Mouse (Mus musculus) spleen, postnatal 4 days (tissue): ENCODE results near the gene Adamtsl5.
A peak's percentile ranks its signal among the peaks of the same experiment; 100 is the strongest.

ENCODE experiments used
- DNase-seq, 2 experiments: peaks; one replicate each; pipeline ENCODE4 v3.0.0; 2022; ENCODE audit warnings: low spot score in 2 of 2

The Adamtsl5 gene

DNA sequence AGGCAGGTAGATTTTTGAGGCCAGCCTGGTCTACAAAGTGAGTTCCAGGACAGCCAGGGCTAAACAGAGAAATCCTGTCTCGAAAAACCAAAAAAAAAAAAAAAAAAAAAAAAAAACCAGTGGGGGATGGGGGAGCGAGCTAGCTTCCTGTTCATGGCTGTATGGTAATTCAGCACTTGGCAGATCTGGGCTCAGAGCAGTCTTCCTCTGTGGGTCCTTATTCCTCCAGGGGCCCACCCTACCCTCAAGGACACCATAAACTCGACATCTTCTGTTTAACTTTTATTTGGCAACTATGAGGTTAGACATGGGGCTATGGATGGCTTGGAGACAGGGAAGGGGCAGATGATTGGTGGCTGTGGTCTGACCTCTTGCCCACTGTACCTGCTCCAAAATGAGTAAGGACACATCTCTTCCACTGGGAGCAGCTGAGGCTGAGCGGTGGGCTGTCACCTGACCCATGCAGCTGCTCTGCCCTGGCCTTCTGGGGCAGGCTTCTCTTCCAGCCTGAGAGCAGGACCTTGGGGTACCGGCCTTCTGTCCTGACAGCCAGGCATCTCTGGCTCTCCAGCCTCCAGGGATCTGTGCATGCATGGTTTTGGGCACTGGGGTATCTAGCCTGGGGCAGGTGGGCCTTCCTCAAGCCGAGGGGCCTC is 27.1 kb downstream of the Adamtsl5 start:
- no peak for DNase-seq

DNA sequence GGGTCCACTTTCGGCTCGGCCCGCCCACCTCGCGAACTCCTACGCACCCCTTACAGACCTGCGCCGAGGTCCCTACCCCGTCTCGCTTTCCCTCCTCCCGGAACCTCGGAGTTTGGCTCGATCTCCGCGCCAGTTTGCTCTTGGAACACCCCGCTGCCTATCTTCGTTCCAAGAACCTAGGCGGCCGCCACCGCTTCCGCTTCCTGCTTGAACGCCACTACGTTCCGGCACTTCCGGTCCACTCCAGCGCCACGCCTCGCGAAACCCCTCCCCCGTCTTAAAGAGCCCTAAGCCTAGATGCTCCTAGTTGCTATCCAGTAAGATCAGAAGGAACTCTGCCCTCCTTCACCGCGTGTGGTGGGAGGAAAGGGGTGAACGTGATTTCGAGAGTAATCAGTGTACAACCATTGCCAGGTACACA is 27.9 kb downstream of the Adamtsl5 start, which contains the start of gene 2310011J03Rik:
TSS of gene 2310011J03Rik (minus strand) at position 198 of the 421 bp plus-strand sequence.
- peak; percentile 89 to 94 for DNase-seq

DNA sequence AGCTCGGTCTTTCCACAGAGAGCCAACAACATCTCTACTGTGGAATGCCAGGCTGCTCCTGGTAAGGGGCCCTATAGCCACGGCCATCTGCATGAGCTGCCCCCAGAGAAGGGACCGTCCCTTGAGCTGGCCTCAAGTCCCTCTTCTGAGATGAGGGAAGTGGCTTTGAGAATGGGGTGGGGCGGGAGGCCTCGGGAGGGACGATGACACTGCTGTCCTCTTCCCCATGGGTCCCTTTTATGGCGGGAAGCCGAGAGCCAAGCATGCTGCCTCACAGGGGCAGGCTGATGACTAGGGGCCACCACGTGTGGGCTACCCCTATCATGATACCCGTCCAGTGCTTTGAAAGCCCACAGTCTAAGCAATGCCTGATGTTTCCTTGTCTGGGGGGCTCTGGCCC is 31.2 kb downstream of the Adamtsl5 start:
- DNase-seq = peak in 1 of 2 experiments; percentile 26

DNA sequence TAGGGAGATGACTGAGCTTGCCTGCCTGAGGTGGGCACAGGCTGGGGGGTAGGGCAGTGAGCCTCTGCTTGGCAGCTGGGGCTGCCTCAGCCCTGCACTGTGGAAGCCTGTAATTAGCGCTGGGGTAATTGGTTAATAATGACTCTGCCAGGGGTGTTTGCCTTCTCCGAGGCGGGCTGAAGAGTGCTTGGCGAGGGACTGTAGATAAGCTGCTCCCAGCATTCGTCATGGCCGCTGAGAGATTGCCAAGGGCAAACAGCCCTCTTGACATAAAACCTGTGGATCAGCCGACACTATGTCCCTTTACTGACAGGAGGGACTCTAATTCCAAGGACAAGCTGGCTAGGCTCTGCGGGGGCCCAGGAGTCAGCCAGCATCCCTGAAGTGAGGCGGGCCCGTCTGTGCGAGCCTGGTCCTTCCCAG is 31.8 kb downstream of the Adamtsl5 start:
- no peak for DNase-seq

DNA sequence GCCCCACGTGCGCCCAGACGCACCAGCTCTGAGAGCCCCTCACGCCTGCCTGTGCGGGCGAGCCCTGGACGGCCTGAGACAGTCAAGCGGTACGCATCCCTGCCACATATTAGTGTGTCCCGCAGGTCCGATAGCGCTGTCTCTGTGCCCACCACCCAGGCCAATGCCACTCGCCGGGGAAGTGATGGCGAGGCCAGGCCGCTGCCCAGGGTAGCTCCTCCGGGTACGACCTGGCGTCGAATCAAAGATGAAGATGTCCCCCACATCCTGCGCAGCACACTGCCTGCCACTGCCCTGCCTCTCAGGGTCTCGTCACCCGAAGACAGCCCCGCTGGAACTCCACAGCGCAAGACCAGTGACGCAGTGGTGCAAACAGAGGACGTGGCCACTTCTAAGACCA is 32.9 kb downstream of the Adamtsl5 start:
- DNase-seq = no peak

DNA sequence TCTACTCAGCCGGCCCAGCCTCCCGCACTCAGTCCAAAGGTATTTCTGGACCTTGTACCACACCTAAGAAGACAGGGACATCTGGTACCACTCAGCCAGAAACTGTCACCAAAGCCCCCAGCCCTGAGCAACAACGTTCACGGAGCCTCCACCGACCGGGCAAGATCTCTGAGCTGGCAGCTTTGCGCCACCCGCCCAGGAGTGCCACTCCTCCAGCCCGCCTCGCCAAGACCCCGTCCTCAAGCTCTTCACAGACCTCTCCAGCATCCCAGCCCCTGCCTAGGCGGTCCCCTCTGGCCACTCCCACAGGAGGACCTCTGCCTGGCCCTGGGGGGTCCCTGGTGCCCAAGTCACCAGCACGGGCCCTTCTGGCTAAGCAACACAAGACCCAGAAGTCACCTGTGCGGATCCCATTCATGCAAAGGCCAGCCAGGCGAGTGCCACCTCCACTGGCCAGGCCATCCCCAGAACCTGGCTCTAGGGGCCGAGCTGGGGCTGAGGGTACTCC is 33.7 kb downstream of the Adamtsl5 start:
- no peak for DNase-seq

DNA sequence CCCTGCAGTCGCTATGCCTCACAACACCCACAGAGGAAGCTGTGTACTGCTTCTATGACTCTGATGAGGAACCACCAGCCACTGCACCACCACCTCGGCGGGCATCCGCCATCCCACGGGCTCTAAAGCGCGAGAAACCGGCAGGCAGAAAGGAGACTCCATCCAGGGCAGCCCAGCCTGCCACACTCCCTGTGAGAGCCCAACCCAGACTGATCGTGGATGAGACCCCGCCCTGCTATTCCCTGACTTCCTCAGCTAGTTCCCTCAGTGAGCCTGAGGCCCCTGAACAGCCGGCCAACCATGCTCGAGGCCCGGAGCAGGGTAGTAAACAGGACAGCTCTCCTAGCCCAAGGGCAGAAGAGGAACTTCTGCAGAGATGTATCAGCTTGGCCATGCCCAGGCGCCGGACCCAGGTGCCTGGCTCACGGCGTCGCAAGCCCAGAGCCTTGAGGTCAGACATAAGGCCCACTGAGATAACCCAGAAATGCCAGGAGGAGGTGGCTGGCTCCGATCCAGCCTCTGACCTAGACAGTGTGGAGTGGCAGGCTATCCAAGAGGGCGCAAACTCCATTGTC is 34.5 kb downstream of the Adamtsl5 start:
- DNase-seq = peak in 1 of 2 experiments; percentile 35

DNA sequence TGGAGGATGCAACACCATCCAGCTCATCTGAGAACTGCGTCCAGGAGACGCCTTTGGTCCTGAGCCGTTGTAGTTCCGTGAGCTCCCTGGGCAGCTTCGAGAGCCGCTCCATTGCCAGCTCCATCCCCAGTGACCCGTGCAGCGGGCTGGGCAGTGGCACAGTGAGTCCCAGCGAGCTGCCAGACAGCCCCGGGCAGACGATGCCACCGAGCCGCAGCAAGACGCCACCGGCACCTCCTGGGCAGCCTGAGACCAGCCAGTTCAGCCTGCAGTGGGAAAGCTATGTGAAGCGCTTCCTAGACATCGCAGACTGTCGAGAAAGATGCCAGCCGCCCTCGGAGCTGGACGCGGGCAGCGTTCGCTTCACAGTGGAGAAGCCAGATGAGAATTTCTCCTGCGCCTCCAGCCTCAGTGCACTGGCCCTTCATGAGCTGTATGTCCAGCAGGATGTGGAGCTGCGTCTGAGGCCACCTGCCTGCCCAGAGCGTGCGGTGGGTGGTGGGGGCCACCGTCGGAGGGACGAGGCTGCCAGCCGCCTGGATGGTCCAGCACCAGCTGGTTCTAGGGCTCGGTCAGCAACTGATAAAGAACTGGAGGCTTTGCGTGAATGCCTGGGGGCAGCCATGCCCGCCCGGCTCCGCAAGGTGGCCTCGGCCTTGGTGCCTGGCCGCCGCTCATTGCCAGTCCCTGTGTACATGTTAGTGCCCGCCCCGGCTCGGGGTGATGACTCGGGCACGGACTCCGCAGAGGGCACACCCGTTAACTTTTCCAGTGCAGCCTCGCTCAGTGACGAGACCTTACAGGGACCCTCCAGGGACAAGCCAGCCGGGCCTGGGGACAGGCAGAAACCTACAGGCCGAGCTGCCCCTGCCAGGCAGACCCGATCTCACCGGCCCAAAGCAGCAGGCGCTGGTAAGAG is 35.4 kb downstream of the Adamtsl5 start:
- DNase-seq = peak in 1 of 2 experiments; percentile 23

DNA sequence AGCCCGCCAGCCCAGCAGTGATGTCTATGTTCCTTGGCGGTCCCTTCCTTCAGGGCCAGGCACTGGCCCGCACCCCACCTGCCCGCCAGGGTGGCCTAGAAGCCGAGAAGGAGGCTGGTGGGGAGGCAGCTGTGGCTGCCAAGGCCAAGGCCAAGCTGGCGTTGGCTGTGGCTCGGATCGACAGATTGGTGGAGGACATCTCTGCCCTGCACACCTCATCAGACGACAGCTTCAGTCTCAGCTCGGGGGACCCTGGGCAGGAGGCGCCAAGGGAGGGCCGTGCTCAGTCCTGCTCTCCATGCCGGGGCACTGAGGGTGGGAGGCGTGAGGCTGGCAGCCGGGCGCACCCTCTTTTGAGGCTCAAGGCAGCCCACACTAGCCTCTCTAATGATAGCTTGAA is 36.7 kb downstream of the Adamtsl5 start:
- no peak for DNase-seq

DNA sequence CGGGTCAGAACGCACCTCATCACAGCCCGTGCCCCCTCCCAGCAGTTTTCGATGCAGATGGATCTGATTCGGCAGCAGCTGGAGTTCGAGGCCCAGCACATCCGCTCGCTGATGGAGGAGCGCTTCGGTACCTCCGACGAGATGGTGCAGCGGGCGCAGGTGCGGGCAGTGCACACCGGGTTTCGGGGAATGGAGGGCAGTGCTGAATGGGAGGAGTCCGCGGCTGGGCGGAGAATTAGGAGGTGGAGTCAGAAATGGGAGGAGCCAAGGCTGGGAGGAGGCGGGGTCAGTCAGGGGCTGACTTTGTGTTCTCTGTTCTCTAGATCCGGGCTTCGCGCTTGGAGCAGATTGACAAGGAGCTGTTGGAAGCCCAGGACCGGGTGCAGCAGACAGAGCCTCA is 43.4 kb downstream of the Adamtsl5 start:
- peak; percentile 67 to 82 for DNase-seq

DNA sequence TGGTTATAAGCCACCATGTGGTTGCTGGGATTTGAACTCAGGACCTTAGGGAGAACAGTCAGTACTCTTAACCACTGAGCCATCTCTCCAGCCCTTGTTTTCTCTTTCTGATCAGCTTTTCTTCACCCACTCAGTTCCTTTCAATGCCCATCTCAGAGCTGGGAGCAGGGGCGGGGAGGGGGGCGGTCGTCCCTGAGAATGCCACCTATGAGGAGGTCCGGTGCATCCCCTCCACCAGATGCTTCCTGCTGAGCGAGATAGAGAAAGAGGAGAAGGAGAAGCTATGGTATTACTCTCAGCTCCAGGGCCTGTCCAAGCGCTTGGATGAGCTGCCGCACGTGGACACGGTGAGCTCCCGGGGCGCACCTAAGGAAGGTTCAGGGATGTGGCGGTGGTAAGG is 43.8 kb downstream of the Adamtsl5 start:
- DNase-seq = no peak

DNA sequence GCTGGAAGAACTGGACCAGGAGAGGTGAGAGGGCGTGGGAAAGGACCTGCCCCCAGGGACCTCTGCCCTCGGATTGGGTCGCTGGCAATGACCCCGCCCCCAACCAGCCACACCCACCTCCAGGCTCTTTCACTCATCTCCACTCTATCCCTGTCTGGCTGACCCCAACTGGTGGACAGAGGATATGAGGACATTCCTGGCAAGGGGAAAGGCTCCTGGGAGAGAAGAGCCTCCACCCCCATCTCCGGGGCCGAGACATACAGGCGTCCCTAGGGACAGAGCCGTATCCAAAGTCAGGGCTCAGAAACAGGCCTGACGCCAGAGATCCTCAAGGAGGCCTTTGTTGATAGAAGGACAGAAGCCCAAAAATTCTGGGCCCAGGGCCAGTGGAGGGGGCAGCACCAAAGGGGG is 45.7 kb downstream of the Adamtsl5 start:
- DNase-seq = no peak

DNA sequence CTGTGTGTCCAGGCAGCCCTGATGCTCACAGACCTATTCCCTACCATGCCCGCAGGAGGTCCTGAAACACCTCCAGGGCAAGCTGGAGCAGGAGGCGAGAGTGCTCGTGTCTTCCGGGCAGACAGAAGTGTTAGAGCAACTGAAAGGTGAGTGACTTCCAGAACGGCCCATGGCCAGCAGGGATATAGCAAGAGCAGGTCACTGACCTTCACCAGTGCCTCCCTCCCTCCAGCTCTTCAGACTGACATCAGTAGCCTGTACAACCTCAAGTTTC is 46.2 kb downstream of the Adamtsl5 start:
- DNase-seq = no peak

DNA sequence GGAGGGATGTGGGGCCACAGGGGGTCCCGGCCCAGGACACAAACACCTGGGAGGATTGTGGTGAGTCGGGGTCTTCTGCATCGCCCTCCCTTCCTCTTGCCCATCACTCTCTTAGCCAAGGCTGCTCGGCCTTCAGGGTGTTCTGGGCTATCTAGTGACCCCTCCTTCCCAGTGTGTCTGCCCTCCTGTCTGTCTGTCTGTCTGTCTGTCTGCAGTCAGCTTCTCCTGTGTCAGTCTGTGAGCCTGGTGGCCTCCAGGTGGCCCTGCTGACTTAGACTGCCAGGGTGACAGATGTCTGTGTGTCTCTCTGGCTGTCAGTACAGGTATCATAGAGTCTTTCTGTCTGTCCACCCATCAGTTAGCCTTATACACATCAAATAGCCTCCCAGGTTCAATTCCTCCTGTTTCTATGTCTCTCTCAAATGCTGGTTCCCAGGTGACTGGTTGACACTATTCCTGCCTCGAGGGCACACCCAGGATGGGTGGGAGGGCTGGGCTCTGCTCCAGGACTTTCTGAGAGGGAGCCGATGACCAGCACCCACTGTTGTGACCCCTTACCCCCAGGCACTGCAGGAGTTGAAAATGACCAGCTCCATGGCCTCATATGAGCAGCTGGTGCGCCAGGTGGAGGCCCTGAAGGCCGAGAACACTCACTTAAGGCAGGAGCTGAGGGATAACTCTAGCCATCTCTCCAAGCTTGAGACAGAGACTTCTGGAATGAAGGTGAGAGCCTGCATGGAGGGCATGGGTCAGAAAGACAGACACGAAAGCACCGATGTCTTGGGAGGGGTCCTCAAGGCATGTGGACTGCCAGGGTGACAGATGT is 46.7 kb downstream of the Adamtsl5 start:
- no peak for DNase-seq

DNA sequence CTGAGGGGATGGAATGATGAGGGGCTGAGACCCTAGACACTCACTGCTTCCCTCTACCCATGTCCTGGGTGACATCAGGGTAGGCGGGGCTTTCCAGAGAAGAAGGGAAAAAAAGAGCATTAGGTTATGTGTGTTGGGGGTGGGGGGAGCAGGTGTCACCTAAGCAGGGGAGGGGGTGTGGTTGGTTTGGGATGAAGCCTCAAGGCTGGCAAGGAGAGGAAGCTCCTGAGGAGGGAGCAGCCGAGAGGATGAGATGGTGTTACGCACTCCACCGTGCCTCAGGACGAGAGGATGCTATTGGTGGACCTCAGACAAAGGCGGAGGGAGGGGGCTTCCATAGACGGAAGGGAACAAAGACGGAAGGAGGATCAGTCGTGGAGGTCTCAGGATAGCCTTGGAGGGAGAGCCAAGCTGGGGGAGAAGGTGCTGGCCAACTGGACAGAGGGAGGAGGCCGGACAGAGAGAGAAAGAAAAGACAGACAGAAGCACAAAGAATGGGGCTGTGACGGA is 47.5 kb downstream of the Adamtsl5 start:
- DNase-seq = no peak

DNA sequence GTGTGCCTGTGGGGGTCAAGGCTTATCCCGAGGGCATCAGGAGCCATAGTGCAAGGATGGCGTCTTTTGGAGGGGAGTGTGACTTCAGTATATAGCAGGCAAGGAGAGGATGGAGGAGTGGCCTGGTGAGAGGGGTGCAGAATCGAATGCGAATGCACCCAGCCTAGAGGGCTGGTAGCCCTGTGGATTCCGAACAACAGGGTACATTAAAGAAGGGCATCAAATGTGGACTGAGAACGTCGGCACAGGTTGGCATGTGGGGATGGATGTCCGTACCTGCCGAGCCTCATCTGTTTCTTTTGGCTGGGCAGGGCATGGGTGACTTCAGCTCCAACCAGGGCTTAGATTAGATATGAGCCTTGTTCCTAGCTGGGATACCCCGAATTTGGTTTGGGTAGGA is 48.4 kb downstream of the Adamtsl5 start:
- DNase-seq = no peak

DNA sequence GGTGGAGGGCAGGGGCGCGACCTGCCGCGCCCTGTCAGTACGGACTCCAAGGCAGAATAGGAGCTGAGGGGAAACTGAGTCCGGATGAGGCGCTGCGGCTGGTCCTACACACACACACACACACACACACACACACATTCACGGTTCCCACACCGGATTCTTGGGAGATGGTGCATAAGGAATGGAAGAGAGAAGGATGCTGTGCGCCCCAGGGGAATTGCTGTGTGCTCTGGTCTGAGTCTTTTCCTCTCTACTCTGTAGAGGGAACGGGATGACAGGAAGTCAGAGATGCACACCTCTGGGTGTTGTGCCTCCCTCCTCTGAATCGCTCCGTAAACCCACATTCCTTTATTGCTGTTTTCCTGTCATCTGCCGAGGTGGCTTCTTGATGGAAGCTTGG is 48.9 kb downstream of the Adamtsl5 start:
- no peak for DNase-seq

DNA sequence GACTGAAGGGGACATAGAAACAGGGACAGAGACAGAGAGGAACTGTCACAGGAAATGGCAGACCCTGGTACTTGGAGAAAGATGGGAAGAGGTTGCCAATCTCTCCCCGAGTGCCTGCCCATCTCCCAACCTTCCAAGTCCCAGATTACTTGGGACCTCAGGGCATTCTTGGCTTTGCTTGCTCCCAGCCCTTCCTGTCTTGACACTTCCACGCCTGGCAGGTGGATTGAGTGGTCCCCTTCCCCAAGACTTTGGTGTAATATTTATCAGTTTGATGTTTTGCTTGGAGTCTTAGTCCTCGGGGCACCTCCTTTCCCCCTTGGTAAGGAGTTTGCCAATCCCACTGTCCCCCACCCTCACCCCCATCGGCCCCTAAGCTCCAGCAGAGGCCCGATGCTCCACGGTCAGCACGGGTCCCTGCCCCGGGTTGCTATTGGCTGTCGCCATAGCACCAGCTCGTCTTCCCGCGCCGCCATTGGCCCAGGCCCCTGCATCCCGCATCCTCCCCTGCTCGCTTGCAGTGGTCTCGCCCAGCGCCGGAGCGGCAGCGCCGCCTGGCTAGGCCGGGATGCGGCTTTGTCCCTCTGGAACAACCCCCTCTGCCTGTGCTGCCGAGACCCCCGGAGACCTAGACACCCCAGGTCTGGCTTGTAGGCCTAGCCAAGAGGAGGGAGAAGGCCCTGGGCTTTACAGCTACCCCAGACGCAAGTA is 49.5 kb downstream of the Adamtsl5 start:
- no peak for DNase-seq

DNA sequence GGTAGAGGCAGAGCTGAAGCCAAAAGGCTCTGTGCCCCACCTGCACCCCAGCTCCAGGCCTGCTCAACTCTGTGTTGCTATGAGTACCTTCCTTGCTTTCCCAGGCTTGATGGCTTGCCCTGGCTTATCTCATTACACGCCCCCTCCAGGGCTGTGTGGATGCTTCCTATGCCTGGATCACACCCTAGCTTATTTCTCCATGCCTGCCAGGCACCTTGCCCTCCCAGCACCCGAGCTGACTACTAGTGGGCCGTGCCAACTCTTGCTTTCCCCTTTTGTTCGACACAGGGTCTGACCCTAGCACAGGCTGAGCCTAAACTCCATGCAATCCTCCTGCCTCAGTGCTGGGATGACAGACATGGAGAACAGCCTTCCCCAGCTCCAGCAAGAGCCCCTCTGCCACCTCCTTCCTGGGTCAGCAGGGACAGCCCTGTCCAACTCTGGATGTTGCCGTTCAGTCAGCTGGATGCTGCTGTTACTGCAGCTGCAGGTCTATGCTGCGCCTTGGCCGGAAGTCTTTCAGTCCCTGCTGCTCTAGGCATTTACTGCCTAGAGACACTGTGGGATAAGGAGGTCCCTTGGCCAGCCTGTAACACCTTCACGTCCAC is 50.6 kb downstream of the Adamtsl5 start:
- no peak for DNase-seq

DNA sequence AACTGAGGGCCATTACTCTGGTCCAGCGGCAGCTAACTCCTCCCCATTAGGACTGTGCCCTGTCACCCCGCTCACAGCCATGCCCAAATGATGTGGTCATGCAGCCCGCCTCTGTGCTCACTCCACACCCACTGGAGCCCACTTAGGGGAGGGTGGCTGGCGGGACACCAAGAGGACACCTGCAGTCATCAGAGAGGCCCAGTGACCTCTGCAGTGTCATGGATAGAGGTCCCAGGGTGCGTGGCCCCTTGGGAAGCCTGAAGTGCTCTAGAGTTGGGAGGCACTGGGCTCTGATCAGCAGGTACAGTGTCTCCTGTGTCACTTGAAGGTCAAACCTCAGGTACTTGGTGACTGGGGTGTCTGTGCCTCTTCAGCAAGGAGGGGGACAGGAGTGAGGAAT is 51.4 kb downstream of the Adamtsl5 start:
- DNase-seq = no peak
